Mouse (Mus musculus): ENCODE data around the gene Efna5. TPM values are rescaled to one million over a fixed set of nuclear protein-coding genes. Genes with fewer than 3 reads are reported as not detected.

Efna5 gene
- polyA plus RNA-seq, 1 experiment from 2014 or later, result 20.2 TPM

- Histone ChIP-seq H3K27me3 (replicated peaks; ENCODE audit: control insufficient read depth, insufficient read depth, low read length) (no peaks in the 10 kb centered on the region), H3K9me3 (ENCODE audit: control insufficient read depth, low read length) (no peaks in the 10 kb centered on the region), H3K4me2 (ENCODE audit: low read depth, low read length) (no peak overlapping the region), H3K4me3 (ENCODE audit: low read length) (no peak overlapping the region), H3K27ac (ENCODE audit: low read length) (no peak overlapping the region), H3K9ac (ENCODE audit: low read depth, low read length) (no peak overlapping the region), H3K4me1 (ENCODE audit: control insufficient read depth, insufficient read depth, low read length) (no peaks in the 10 kb centered on the region), H3K36me3 (ENCODE audit: control insufficient read depth, insufficient read depth, low read length) (no peaks in the 10 kb centered on the region)
- WGBS, result 85% methylated on average over 6 of the region's 6 CpGs
- ATAC-seq, result no peak
Measured at GRCm38 (mm10) chr17:62666761-62667160, 214.4 kb downstream of the Efna5 start.

GRCm38 (mm10) chr17:62665823-62666222 lies 215.3 kb downstream of the Efna5 start:
- Histone ChIP-seq H3K4me3 (ENCODE audit: low read length) (no peak overlapping the region), H3K36me3 (ENCODE audit: control insufficient read depth, insufficient read depth, low read length) (no peaks in the 10 kb centered on the region), H3K4me2 (ENCODE audit: low read depth, low read length) (no peak overlapping the region), H3K27me3 (replicated peaks; ENCODE audit: control insufficient read depth, insufficient read depth, low read length) (no peaks in the 10 kb centered on the region), H3K9ac (ENCODE audit: low read depth, low read length) (no peak overlapping the region), H3K9me3 (ENCODE audit: control insufficient read depth, low read length) (no peaks in the 10 kb centered on the region), H3K4me1 (ENCODE audit: control insufficient read depth, insufficient read depth, low read length) (no peaks in the 10 kb centered on the region), H3K27ac (ENCODE audit: low read length) (no peak overlapping the region)
- WGBS, result 80% methylated on average over 7 of the region's 7 CpGs
- no peak for ATAC-seq

- Histone ChIP-seq H3K27ac (ENCODE audit: low read length) (no peak overlapping the region), H3K4me3 (ENCODE audit: low read length) (no peak overlapping the region), H3K36me3 (ENCODE audit: control insufficient read depth, insufficient read depth, low read length) (no peaks in the 10 kb centered on the region), H3K4me1 (ENCODE audit: control insufficient read depth, insufficient read depth, low read length) (no peaks in the 10 kb centered on the region), H3K9ac (ENCODE audit: low read depth, low read length) (no peak overlapping the region), H3K9me3 (ENCODE audit: control insufficient read depth, low read length) (no peaks in the 10 kb centered on the region), H3K27me3 (replicated peaks; ENCODE audit: control insufficient read depth, insufficient read depth, low read length) (no peaks in the 10 kb centered on the region), H3K4me2 (ENCODE audit: low read depth, low read length) (no peak overlapping the region)
- ATAC-seq, result no peak
- 71% methylated on average over 2 of the region's 2 CpGs for WGBS
Measured at GRCm38 (mm10) chr17:62664709-62665108, 216.4 kb downstream of the Efna5 start.

GRCm38 (mm10) chr17:62661801-62662200 lies 219.3 kb downstream of the Efna5 start:
- 46% methylated on average over 7 of the region's 7 CpGs for WGBS

GRCm38 (mm10) chr17:62659501-62660175 lies 221.5 kb downstream of the Efna5 start:
- ATAC-seq, result no peak
- H3K27me3 ChIP-seq (replicated peaks; ENCODE audit: control insufficient read depth, insufficient read depth, low read length), result no peaks in the 10 kb centered on the region
- no peak overlapping the region for H3K4me2 ChIP-seq (ENCODE audit: low read depth, low read length)
- WGBS, result 83% methylated on average over 14 of the region's 14 CpGs
- H3K9me3 ChIP-seq (ENCODE audit: control insufficient read depth, low read length), result no peaks in the 10 kb centered on the region
- no peak overlapping the region for H3K9ac ChIP-seq (ENCODE audit: low read depth, low read length)
- H3K36me3 ChIP-seq (ENCODE audit: control insufficient read depth, insufficient read depth, low read length), result no peaks in the 10 kb centered on the region
- no peak overlapping the region for H3K27ac ChIP-seq (ENCODE audit: low read length)
- peaks cover 7% of the 10 kb centered on the region; the same call in 1 of the 2 replicates for H3K4me1 ChIP-seq (ENCODE audit: control insufficient read depth, insufficient read depth, low read length)
- no peak overlapping the region for H3K4me3 ChIP-seq (ENCODE audit: low read length)

More at GRCm38 (mm10) chr17:62661801-62662200, 219.3 kb downstream of the Efna5 start:
- no peak for ATAC-seq
- Histone ChIP-seq H3K4me1 (ENCODE audit: control insufficient read depth, insufficient read depth, low read length) (peaks cover 3% of the 10 kb centered on the region; the same call in 1 of the 2 replicates), H3K9ac (ENCODE audit: low read depth, low read length) (no peak overlapping the region), H3K4me2 (ENCODE audit: low read depth, low read length) (no peak overlapping the region), H3K36me3 (ENCODE audit: control insufficient read depth, insufficient read depth, low read length) (no peaks in the 10 kb centered on the region), H3K9me3 (ENCODE audit: control insufficient read depth, low read length) (no peaks in the 10 kb centered on the region), H3K4me3 (ENCODE audit: low read length) (no peak overlapping the region), H3K27ac (ENCODE audit: low read length) (no peak overlapping the region), H3K27me3 (replicated peaks; ENCODE audit: control insufficient read depth, insufficient read depth, low read length) (no peaks in the 10 kb centered on the region)

GRCm38 (mm10) chr17:62657832-62658630 lies 223.1 kb downstream of the Efna5 start:
- ATAC-seq, result no peak
- Histone ChIP-seq H3K4me2 (ENCODE audit: low read depth, low read length) (no peak overlapping the region), H3K9me3 (ENCODE audit: control insufficient read depth, low read length) (no peaks in the 10 kb centered on the region), H3K4me3 (ENCODE audit: low read length) (no peak overlapping the region), H3K9ac (ENCODE audit: low read depth, low read length) (no peak overlapping the region), H3K36me3 (ENCODE audit: control insufficient read depth, insufficient read depth, low read length) (no peaks in the 10 kb centered on the region), H3K27ac (ENCODE audit: low read length) (no peak overlapping the region), H3K4me1 (ENCODE audit: control insufficient read depth, insufficient read depth, low read length) (peaks cover 7% of the 10 kb centered on the region; the same call in 1 of the 2 replicates), H3K27me3 (replicated peaks; ENCODE audit: control insufficient read depth, insufficient read depth, low read length) (no peaks in the 10 kb centered on the region)
- WGBS, result 58% methylated on average over 12 of the region's 12 CpGs

GRCm38 (mm10) chr17:62657051-62657450 lies 224.1 kb downstream of the Efna5 start:
- WGBS, result 69% methylated on average over 7 of the region's 7 CpGs
- Histone ChIP-seq H3K4me3 (ENCODE audit: low read length) (no peak overlapping the region), H3K36me3 (ENCODE audit: control insufficient read depth, insufficient read depth, low read length) (no peaks in the 10 kb centered on the region), H3K9ac (ENCODE audit: low read depth, low read length) (no peak overlapping the region), H3K4me1 (ENCODE audit: control insufficient read depth, insufficient read depth, low read length) (peaks cover 7% of the 10 kb centered on the region; the same call in 1 of the 2 replicates), H3K4me2 (ENCODE audit: low read depth, low read length) (no peak overlapping the region), H3K9me3 (ENCODE audit: control insufficient read depth, low read length) (no peaks in the 10 kb centered on the region), H3K27me3 (replicated peaks; ENCODE audit: control insufficient read depth, insufficient read depth, low read length) (no peaks in the 10 kb centered on the region), H3K27ac (ENCODE audit: low read length) (no peak overlapping the region)
- no peak for ATAC-seq

- Histone ChIP-seq H3K9ac (ENCODE audit: low read depth, low read length) (no peak overlapping the region), H3K9me3 (ENCODE audit: control insufficient read depth, low read length) (no peaks in the 10 kb centered on the region), H3K4me1 (ENCODE audit: control insufficient read depth, insufficient read depth, low read length) (peaks cover 7% of the 10 kb centered on the region; the same call in 1 of the 2 replicates), H3K4me2 (ENCODE audit: low read depth, low read length) (no peak overlapping the region), H3K27me3 (replicated peaks; ENCODE audit: control insufficient read depth, insufficient read depth, low read length) (no peaks in the 10 kb centered on the region), H3K27ac (ENCODE audit: low read length) (no peak overlapping the region), H3K36me3 (ENCODE audit: control insufficient read depth, insufficient read depth, low read length) (no peaks in the 10 kb centered on the region), H3K4me3 (ENCODE audit: low read length) (no peak overlapping the region)
- ATAC-seq, result no peak
- WGBS, result 34% methylated on average over 7 of the region's 7 CpGs
Measured at GRCm38 (mm10) chr17:62656591-62656990, 224.5 kb downstream of the Efna5 start.

- H3K36me3 ChIP-seq (ENCODE audit: control insufficient read depth, insufficient read depth, low read length), result no peaks in the 10 kb centered on the region
- no peak for ATAC-seq
- no peaks in the 10 kb centered on the region for H3K27me3 ChIP-seq (replicated peaks; ENCODE audit: control insufficient read depth, insufficient read depth, low read length)
- H3K4me3 ChIP-seq (ENCODE audit: low read length), result no peak overlapping the region
- no peaks in the 10 kb centered on the region for H3K9me3 ChIP-seq (ENCODE audit: control insufficient read depth, low read length)
- H3K9ac ChIP-seq (ENCODE audit: low read depth, low read length), result no peak overlapping the region
- H3K4me2 ChIP-seq (ENCODE audit: low read depth, low read length), result no peak overlapping the region
- peaks cover 7% of the 10 kb centered on the region; the same call in 1 of the 2 replicates for H3K4me1 ChIP-seq (ENCODE audit: control insufficient read depth, insufficient read depth, low read length)
- 44% methylated on average over 16 of the region's 16 CpGs for WGBS
- H3K27ac ChIP-seq (ENCODE audit: low read length), result no peak overlapping the region
Measured at GRCm38 (mm10) chr17:62655819-62656355, 225.2 kb downstream of the Efna5 start.
